Mouse (Mus musculus): ENCODE results near the gene Tead3. TPM values are rescaled to one million over a fixed set of nuclear protein-coding genes. Genes with fewer than 3 reads are reported as not detected.
A peak's percentile ranks its signal among the peaks of the same experiment; 100 is the strongest.

Gene Tead3
- polyA plus RNA-seq, 1 experiment from 2014 or later, result 45.2 TPM

DNA sequence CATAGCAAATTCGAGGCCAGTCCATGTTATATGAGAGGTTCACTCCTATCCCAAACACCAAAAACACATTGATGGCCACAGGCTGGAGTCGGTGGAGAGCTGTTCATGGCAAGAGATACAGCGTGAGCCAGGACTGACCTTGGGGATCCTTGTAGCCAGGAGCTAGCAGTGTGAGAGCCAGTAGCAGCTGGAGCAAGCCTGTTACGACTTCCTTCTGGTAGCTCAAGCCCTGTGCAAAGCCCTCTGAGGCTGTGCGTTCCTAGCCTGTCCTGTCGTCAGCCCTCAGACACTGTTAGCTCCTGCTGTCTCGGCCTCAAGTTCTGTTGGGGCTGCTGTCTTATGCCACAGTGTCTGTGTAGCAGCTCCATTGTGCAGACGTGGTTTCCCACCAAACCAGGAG is 26.8 kb downstream of the Tead3 start:
- ChIA-PET POLR2A (interaction anchor here (1.0 to 1.2 kb wide), 2 partner anchors 10 kb away, joined by 3 to 5 read pairs; partner anchors contain the start of gene Fance), CTCF (interaction anchor here (2.2 kb wide), 1 partner anchor 98 kb away, joined by 11 read pairs; no protein-coding TSS in a partner anchor)
- in situ Hi-C loops (cut with MboI; ENCODE audit: low pct_unique_long_range_greater_than_20kb), result no loop called here
- TF ChIP-seq CTCF (IDR thresholded peaks at IDR 0.05), result no peak
- H3K27me3 ChIP-seq, result no peaks in the 10 kb centered on the region
- ATAC-seq, result no peak
- no peak for DNase-seq (ENCODE audit: low read depth, low spot score)

- no peaks in the 10 kb centered on the region for H3K27me3 ChIP-seq
- TF ChIP-seq CTCF (IDR thresholded peaks at IDR 0.05), result no peak
- no peak for DNase-seq (ENCODE audit: low read depth, low spot score)
- POLR2A ChIA-PET, result interaction anchor here (1.5 kb wide), 1 partner anchor 10 kb away, joined by 13 read pairs; no protein-coding TSS in a partner anchor
- no peak for ATAC-seq
- CTCF ChIA-PET, result interaction anchor here (2.5 kb wide), 1 partner anchor 96 kb away, joined by 6 read pairs; no protein-coding TSS in a partner anchor
- in situ Hi-C loops (cut with MboI; ENCODE audit: low pct_unique_long_range_greater_than_20kb), result no loop called here
Measured at GRCm38 (mm10) chr17:28321700-28322099, 28.9 kb downstream of the Tead3 start.

- in situ Hi-C loops (cut with MboI; ENCODE audit: low pct_unique_long_range_greater_than_20kb), result no loop called here
- DNase-seq (ENCODE audit: low read depth, low spot score), result no peak
- ChIA-PET CTCF (no interaction called here), POLR2A (interaction anchor here (1.6 kb wide), 1 partner anchor 32 kb away, joined by 6 read pairs; no protein-coding TSS in a partner anchor)
- H3K27me3 ChIP-seq, result no peaks in the 10 kb centered on the region
- TF ChIP-seq CTCF (IDR thresholded peaks at IDR 0.05), result no peak
- no peak for ATAC-seq
Measured at GRCm38 (mm10) chr17:28317725-28318124, 32.9 kb downstream of the Tead3 start.

- ATAC-seq, result no peak
- H3K27me3 ChIP-seq, result no peaks in the 10 kb centered on the region
- no peak for DNase-seq (ENCODE audit: low read depth, low spot score)
- in situ Hi-C loops (cut with MboI; ENCODE audit: low pct_unique_long_range_greater_than_20kb), result no loop called here
- CTCF ChIA-PET, result interaction anchor here (1.1 kb wide), 1 partner anchor 91 kb away, joined by 3 read pairs; no protein-coding TSS in a partner anchor
- no peak for TF ChIP-seq CTCF (IDR thresholded peaks at IDR 0.05)
- POLR2A ChIA-PET, result interaction anchor here (0.7 to 1.7 kb wide), 3 partner anchors 9 to 33 kb away, joined by 3 to 6 read pairs (median 5); no protein-coding TSS in a partner anchor
Measured at GRCm38 (mm10) chr17:28317091-28317490, 33.5 kb downstream of the Tead3 start.

GRCm38 (mm10) chr17:28316476-28316875 is 34.1 kb downstream of the Tead3 start:
- DNase-seq (ENCODE audit: low read depth, low spot score) (no peak), ATAC-seq (no peak)
- ChIA-PET CTCF (interaction anchor here (0.9 to 1.1 kb wide), 2 partner anchors 11 to 91 kb away, joined by 3 read pairs; no protein-coding TSS in a partner anchor), POLR2A (interaction anchor here (0.7 to 1.7 kb wide), 4 partner anchors 10 to 33 kb away, joined by 3 to 6 read pairs (median 4); no protein-coding TSS in a partner anchor)
- no peak for TF ChIP-seq CTCF (IDR thresholded peaks at IDR 0.05)
- in situ Hi-C loops (cut with MboI; ENCODE audit: low pct_unique_long_range_greater_than_20kb), result no loop called here
- H3K27me3 ChIP-seq, result no peaks in the 10 kb centered on the region

GRCm38 (mm10) chr17:28315611-28316160 is 34.9 kb downstream of the Tead3 start:
- DNase-seq (ENCODE audit: low read depth, low spot score) (no peak), ATAC-seq (no peak)
- ChIA-PET POLR2A (interaction anchor here (0.9 to 1.7 kb wide), 2 partner anchors 12 to 13 kb away, joined by 3 to 5 read pairs; no protein-coding TSS in a partner anchor), CTCF (interaction anchor here (0.9 to 1.3 kb wide), 3 partner anchors 12 to 90 kb away, joined by 3 to 6 read pairs (median 4); partner anchors contain the start of gene Rpl10a)
- in situ Hi-C loops (cut with MboI; ENCODE audit: low pct_unique_long_range_greater_than_20kb), result no loop called here
- no peak for TF ChIP-seq CTCF (IDR thresholded peaks at IDR 0.05)
- H3K27me3 ChIP-seq, result no peaks in the 10 kb centered on the region

GRCm38 (mm10) chr17:28313880-28314225 is 36.8 kb downstream of the Tead3 start:
- ATAC-seq (no peak), DNase-seq (ENCODE audit: low read depth, low spot score) (no peak)
- H3K27me3 ChIP-seq, result no peaks in the 10 kb centered on the region
- POLR2A ChIA-PET, result interaction anchor here (0.9 to 1.8 kb wide), 5 partner anchors 9 to 135 kb away, joined by 3 to 5 read pairs (median 3); no protein-coding TSS in a partner anchor
- in situ Hi-C loops (cut with MboI; ENCODE audit: low pct_unique_long_range_greater_than_20kb), result no loop called here
- CTCF ChIA-PET, result interaction anchor here (1.0 to 1.5 kb wide), 2 partner anchors 14 to 81 kb away, joined by 4 read pairs; partner anchors contain the start of gene Ppard
- TF ChIP-seq CTCF (IDR thresholded peaks at IDR 0.05), result no peak

- ChIA-PET CTCF (interaction anchor here (1.0 to 1.5 kb wide), 2 partner anchors 14 to 81 kb away, joined by 4 read pairs; partner anchors contain the start of gene Ppard), POLR2A (interaction anchor here (0.9 to 1.8 kb wide), 6 partner anchors 10 to 135 kb away, joined by 3 to 5 read pairs (median 4); no protein-coding TSS in a partner anchor)
- in situ Hi-C loops (cut with MboI; ENCODE audit: low pct_unique_long_range_greater_than_20kb), result no loop called here
- ATAC-seq, result peak; percentile 96
- peak; percentile 89 for DNase-seq (ENCODE audit: low read depth, low spot score)
- TF ChIP-seq CTCF (IDR thresholded peaks at IDR 0.05), result no peak
- no peaks in the 10 kb centered on the region for H3K27me3 ChIP-seq
Measured at GRCm38 (mm10) chr17:28313212-28313879, 37.3 kb downstream of the Tead3 start, which contains the start of gene Fance. Fance (plus strand) TSS chr17:28313519.

GRCm38 (mm10) chr17:28312232-28313211 is 38.1 kb downstream of the Tead3 start:
- POLR2A ChIA-PET, result interaction anchor here (1.0 to 1.8 kb wide), 5 partner anchors 9 to 88 kb away, joined by 3 to 13 read pairs (median 5); no protein-coding TSS in a partner anchor
- DNase-seq (ENCODE audit: low read depth, low spot score), result no peak

More at GRCm38 (mm10) chr17:28312232-28313211, 38.1 kb downstream of the Tead3 start:
- H3K27me3 ChIP-seq, result no peaks in the 10 kb centered on the region
- no peak for ATAC-seq
- no peak for TF ChIP-seq CTCF (IDR thresholded peaks at IDR 0.05)
- CTCF ChIA-PET, result interaction anchor here (1.0 to 6.6 kb wide), 4 partner anchors 15 to 216 kb away, joined by 4 to 64 read pairs (median 4); partner anchors contain the start of gene Ppard
- in situ Hi-C loops (cut with MboI; ENCODE audit: low pct_unique_long_range_greater_than_20kb), result no loop called here

Data from Patski (cell line).